Mouse (Mus musculus) forebrain, embryonic 16.5 days (tissue): ENCODE data around the gene Rbms1. TPM values are rescaled to one million over a fixed set of nuclear protein-coding genes. Genes with fewer than 3 reads are reported as not detected.

Source experiments
- ATAC-seq: fragments of 200-750 bp; cut with Nextera tagmentation; 2 replicates; pipeline ENCODE4 v1.8.0; 2017; ENCODE audit warnings: mild to moderate bottlenecking, moderate library complexity
- H3K27ac ChIP-seq: fragments of 300-500 bp; sonication (generic); 2 replicates; pipeline ENCODE4 v1.5.1; 2014; ENCODE audit warnings: low read length, control low read depth
- H3K27me3 ChIP-seq: fragments of 300-500 bp; sonication (generic); replicated peaks from 2 replicates; pipeline ENCODE4 v1.6.1; 2014; ENCODE audit warnings: low read length; ENCODE audit not compliant: control insufficient read depth, insufficient read depth
- H3K36me3 ChIP-seq: fragments of 300-500 bp; sonication (generic); 2 replicates; pipeline ENCODE4 v1.6.1; 2014; ENCODE audit not compliant: control insufficient read depth, insufficient read depth
- H3K4me1 ChIP-seq: fragments of 300-500 bp; sonication (generic); replicated peaks from 2 replicates; pipeline ENCODE4 v1.6.1; 2014; ENCODE audit warnings: low read length; ENCODE audit not compliant: control insufficient read depth, insufficient read depth
- H3K4me2 ChIP-seq: fragments of 300-500 bp; sonication (generic); 2 replicates; pipeline ENCODE4 v1.6.1; 2014; ENCODE audit warnings: mild to moderate bottlenecking, low read length, control low read depth
- H3K4me3 ChIP-seq: fragments of 300-500 bp; sonication (generic); replicated peaks from 2 replicates; pipeline ENCODE4 v1.5.1; 2014; ENCODE audit warnings: mild to moderate bottlenecking, low read length, control low read depth
- H3K9ac ChIP-seq: fragments of 300-500 bp; sonication (generic); replicated peaks from 2 replicates; pipeline ENCODE4 v1.6.1; 2014; ENCODE audit warnings: low read depth, low read length, control low read depth
- H3K9me3 ChIP-seq: fragments of 300-500 bp; sonication (generic); 2 replicates; pipeline ENCODE4 v1.6.1; 2016; ENCODE audit warnings: low read length; ENCODE audit not compliant: control insufficient read depth
- WGBS: fragments of 180-500 bp; shearing (Covaris S2); extraction: QIAGEN DNeasy Blood & Tissue Kit; methylation state at CpG from one replicate; pipeline ENCODE4 v1.1.7; 2014; 5-methylcytosine and 5-hydroxymethylcytosine counted together
- polyA plus RNA-seq: library from polyadenylated mRNA; unstranded; fragments of >200 nt; fragmentation: Nextera tagmentation; extraction: Ambion mirVana; gene quantifications from 2 replicates; pipeline ENCODE4 v1.2.1, GENCODE M21; 2015

Gene Rbms1
- polyA plus RNA-seq, 1 experiment from 2014 or later = 23.8 TPM

- no peaks in the 10 kb centered on the region for H3K36me3 ChIP-seq
- H3K27ac ChIP-seq = no peak overlapping the region
- ATAC-seq = no peak
- H3K27me3 ChIP-seq = peaks cover 25% of the 10 kb centered on the region
- no peak overlapping the region for H3K4me2 ChIP-seq
- no peaks in the 10 kb centered on the region for H3K4me1 ChIP-seq
- H3K9me3 ChIP-seq = no peaks in the 10 kb centered on the region
- H3K9ac ChIP-seq = no peak overlapping the region
- 77% methylated on average over 7 of the region's 7 CpGs for WGBS
- H3K4me3 ChIP-seq = no peak overlapping the region
Measured at GRCm38 (mm10) chr2:60872095-60872811, 90.7 kb downstream of the Rbms1 start.

GRCm38 (mm10) chr2:60871001-60871400, 92.0 kb downstream of the Rbms1 start:
- no peak overlapping the region for H3K27ac ChIP-seq
- H3K27me3 ChIP-seq = peaks cover 20% of the 10 kb centered on the region
- ATAC-seq = no peak
- no peaks in the 10 kb centered on the region for H3K9me3 ChIP-seq
- no peak overlapping the region for H3K4me2 ChIP-seq
- no peak overlapping the region for H3K4me3 ChIP-seq
- WGBS = 27% methylated on average over 5 of the region's 5 CpGs
- no peaks in the 10 kb centered on the region for H3K4me1 ChIP-seq
- H3K36me3 ChIP-seq = no peaks in the 10 kb centered on the region
- H3K9ac ChIP-seq = no peak overlapping the region

GRCm38 (mm10) chr2:60870450-60870849, 92.5 kb downstream of the Rbms1 start:
- Histone ChIP-seq H3K36me3 (no peaks in the 10 kb centered on the region), H3K4me3 (no peak overlapping the region), H3K27me3 (peaks cover 14% of the 10 kb centered on the region), H3K4me2 (no peak overlapping the region), H3K9ac (no peak overlapping the region), H3K4me1 (no peaks in the 10 kb centered on the region), H3K27ac (no peak overlapping the region), H3K9me3 (no peaks in the 10 kb centered on the region)
- 53% methylated on average over 4 of the region's 4 CpGs for WGBS
- no peak for ATAC-seq

GRCm38 (mm10) chr2:60869001-60869743, 93.8 kb downstream of the Rbms1 start:
- no peak for ATAC-seq
- WGBS = 82% methylated on average over 12 of the region's 12 CpGs
- peaks cover 10% of the 10 kb centered on the region for H3K27me3 ChIP-seq
- no peak overlapping the region for H3K9ac ChIP-seq
- H3K9me3 ChIP-seq = no peaks in the 10 kb centered on the region
- H3K36me3 ChIP-seq = no peaks in the 10 kb centered on the region
- no peaks in the 10 kb centered on the region for H3K4me1 ChIP-seq
- H3K4me2 ChIP-seq = no peak overlapping the region
- H3K27ac ChIP-seq = no peak overlapping the region
- H3K4me3 ChIP-seq = no peak overlapping the region

- no peaks in the 10 kb centered on the region for H3K4me1 ChIP-seq
- H3K9ac ChIP-seq = no peak overlapping the region
- no peak for ATAC-seq
- H3K27me3 ChIP-seq = peaks cover 3% of the 10 kb centered on the region; the same call in 1 of the 2 replicates
- H3K36me3 ChIP-seq = no peaks in the 10 kb centered on the region
- H3K27ac ChIP-seq = no peak overlapping the region
- H3K9me3 ChIP-seq = no peaks in the 10 kb centered on the region
- WGBS = 67% methylated on average over 4 of the region's 4 CpGs
- no peak overlapping the region for H3K4me3 ChIP-seq
- H3K4me2 ChIP-seq = no peak overlapping the region
Measured at GRCm38 (mm10) chr2:60868060-60868662, 94.8 kb downstream of the Rbms1 start.

GRCm38 (mm10) chr2:60867304-60867703, 95.7 kb downstream of the Rbms1 start:
- no peak overlapping the region for H3K9ac ChIP-seq
- H3K27me3 ChIP-seq = no peaks in the 10 kb centered on the region
- H3K36me3 ChIP-seq = no peaks in the 10 kb centered on the region
- no peak overlapping the region for H3K4me2 ChIP-seq
- H3K4me1 ChIP-seq = no peaks in the 10 kb centered on the region
- H3K4me3 ChIP-seq = no peak overlapping the region
- WGBS = 94% methylated on average over 8 of the region's 8 CpGs
- ATAC-seq = no peak
- no peaks in the 10 kb centered on the region for H3K9me3 ChIP-seq
- no peak overlapping the region for H3K27ac ChIP-seq

GRCm38 (mm10) chr2:60865869-60866268, 97.1 kb downstream of the Rbms1 start:
- no peaks in the 10 kb centered on the region for H3K9me3 ChIP-seq
- no peaks in the 10 kb centered on the region for H3K36me3 ChIP-seq
- H3K9ac ChIP-seq = no peak overlapping the region
- ATAC-seq = no peak
- no peak overlapping the region for H3K27ac ChIP-seq
- H3K4me2 ChIP-seq = no peak overlapping the region
- H3K4me3 ChIP-seq = no peak overlapping the region
- no peaks in the 10 kb centered on the region for H3K4me1 ChIP-seq
- 89% methylated on average over 1 of the region's 1 CpGs for WGBS
- H3K27me3 ChIP-seq = no peaks in the 10 kb centered on the region

GRCm38 (mm10) chr2:60864977-60865376, 98.0 kb downstream of the Rbms1 start:
- Histone ChIP-seq H3K4me2 (no peak overlapping the region), H3K4me3 (no peak overlapping the region), H3K36me3 (no peaks in the 10 kb centered on the region), H3K27ac (no peak overlapping the region), H3K9me3 (no peaks in the 10 kb centered on the region), H3K4me1 (no peaks in the 10 kb centered on the region), H3K27me3 (no peaks in the 10 kb centered on the region), H3K9ac (no peak overlapping the region)
- 78% methylated on average over 5 of the region's 5 CpGs for WGBS
- no peak for ATAC-seq

- H3K4me3 ChIP-seq = no peak overlapping the region
- no peaks in the 10 kb centered on the region for H3K9me3 ChIP-seq
- no peak overlapping the region for H3K27ac ChIP-seq
- H3K27me3 ChIP-seq = no peaks in the 10 kb centered on the region
- no peaks in the 10 kb centered on the region for H3K4me1 ChIP-seq
- no peak for ATAC-seq
- WGBS = 71% methylated on average over 5 of the region's 5 CpGs
- no peak overlapping the region for H3K9ac ChIP-seq
- H3K4me2 ChIP-seq = no peak overlapping the region
- no peaks in the 10 kb centered on the region for H3K36me3 ChIP-seq
Measured at GRCm38 (mm10) chr2:60864256-60864795, 98.7 kb downstream of the Rbms1 start.
